Mouse (Mus musculus) testis, adult 2 months (tissue): Measurements from ENCODE around the gene Gm49486.

ENCODE experiments used
- CTCF ChIP-seq: fragments of 200-500 bp; IDR thresholded peaks from 2 replicates; pipeline ENCODE4 v1.5.1; 2012; ENCODE audit warnings: low read depth, mild to moderate bottlenecking, inconsistent platforms, low read length, moderate library complexity; ENCODE audit not compliant: control insufficient read depth, insufficient read depth, insufficient replicate concordance
- POLR2A ChIP-seq: fragments of 200-500 bp; IDR thresholded peaks from 2 replicates; pipeline ENCODE4 v1.6.1; 2012; ENCODE audit warnings: low read depth, mild to moderate bottlenecking, inconsistent platforms, low read length, moderate library complexity; ENCODE audit not compliant: control insufficient read depth

- TF ChIP-seq POLR2A (no peak), CTCF (no peak)
Measured at GRCm38 (mm10) chr15:79289441-79289840, 60.2 kb downstream of the Gm49486 start.
